In the genomic region with DNA sequence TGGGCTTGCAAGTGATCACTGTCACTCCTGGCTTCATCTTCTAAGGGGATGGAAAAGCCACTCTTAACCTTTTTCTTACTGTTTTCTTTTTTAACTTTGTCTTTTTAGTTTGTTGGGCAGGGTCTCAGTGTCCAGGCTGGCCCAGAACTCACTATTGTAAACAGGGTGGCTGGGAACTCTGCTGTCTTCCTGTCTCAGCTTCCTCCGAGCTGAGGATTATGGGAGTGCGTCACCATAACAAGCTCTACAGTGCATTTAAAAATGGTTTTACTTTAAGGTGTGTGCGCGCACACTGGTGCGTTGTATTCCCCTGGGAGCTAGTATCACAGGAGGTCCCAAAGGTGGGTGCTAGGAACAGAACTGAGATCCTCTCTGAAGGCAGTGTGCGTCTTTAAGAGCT, we compare ENCODE assay signal across 9 mouse cellular contexts. TPM values are rescaled to one million over a fixed set of nuclear protein-coding genes. Genes with fewer than 3 reads are reported as not detected.
DNase-seq lines count a peak whose midpoint lies in the region; ATAC-seq lines count a peak whose summit lies in the region.
"Had no signal": no experiment of that assay in that cellular context is flagged by ENCODE, and none has a peak within 500 bp of the region (broad histone marks: within the 10 kb centered on the region; RNA-seq: fewer than 3 reads in every experiment).

No protein-coding gene starts in this region.

- H3K4me3 ChIP-seq in limb, embryonic 15.5 days: peak overlapping the region; percentile 67
- H3K4me3 ChIP-seq in neural tube, embryonic 12.5 days: peak overlapping the region; percentile 36; the same call in 1 of the 2 replicates

- peak overlapping the region; percentile 68 for H3K9ac ChIP-seq in limb, embryonic 15.5 days
- H3K9ac ChIP-seq in neural tube, embryonic 12.5 days: peak overlapping the region; percentile 45; the same call in 1 of the 2 replicates

- peak overlapping the region; percentile 91 for H3K4me2 ChIP-seq in limb, embryonic 15.5 days
- peak overlapping the region; percentile 82 for H3K4me2 ChIP-seq in neural tube, embryonic 12.5 days (replicated peaks)

- no peaks in the 10 kb centered on the region for H3K9me3 ChIP-seq in limb, embryonic 15.5 days
- no peaks in the 10 kb centered on the region for H3K9me3 ChIP-seq in neural tube, embryonic 12.5 days

- no peak overlapping the region for H3K27ac ChIP-seq in limb, embryonic 15.5 days
- no peak overlapping the region for H3K27ac ChIP-seq in neural tube, embryonic 12.5 days

- 74% methylated on average over 6 of the region's 6 CpGs for WGBS in limb, embryonic 15.5 days
- WGBS in neural tube, embryonic 12.5 days: 75% methylated on average over 6 of the region's 6 CpGs

- peak; percentile 14 to 22 for DNase-seq in spleen, adult 18-20 months
- DNase-seq in spleen, postnatal 4 days (ENCODE audit: low spot score in 2 of 2): no peak
- DNase-seq in heart, adult 8-10 months (ENCODE audit: low spot score): peak; percentile 39
- DNase-seq in adrenal gland, postnatal 36 days: no peak
- no peak for DNase-seq in right cerebral cortex, postnatal 36 days (ENCODE audit: low spot score in 2 of 2)

- H3K27me3 ChIP-seq in limb, embryonic 15.5 days: no peaks in the 10 kb centered on the region
- no peaks in the 10 kb centered on the region for H3K27me3 ChIP-seq in neural tube, embryonic 12.5 days (replicated peaks)

- no peaks in the 10 kb centered on the region for H3K36me3 ChIP-seq in limb, embryonic 15.5 days
- H3K36me3 ChIP-seq in neural tube, embryonic 12.5 days: no peaks in the 10 kb centered on the region

- ATAC-seq in limb, embryonic 15.5 days (ENCODE audit: insufficient number of reproducible peaks, low FRiP score, low TSS enrichment, low read depth): no peak
- 0 out of 2 replicates have a peak, but pooled peaks have one; percentile 15 for ATAC-seq in neural tube, embryonic 12.5 days (ENCODE audit: low FRiP score, low read depth)
- no peak for ATAC-seq in frontal cortex, adult (ENCODE audit: low TSS enrichment)

- H3K4me1 ChIP-seq in limb, embryonic 15.5 days: peaks cover 13% of the 10 kb centered on the region; the same call in 1 of the 2 replicates
- no peaks in the 10 kb centered on the region for H3K4me1 ChIP-seq in neural tube, embryonic 12.5 days

RNA-seq across cellular contexts. Expression of a gene that starts 29.3 kb away (rescaled TPM):
- 10 to 100 TPM in 2 of 4 experiments, 1 to 10 TPM in 2; 7.1 to 11.9 (median 10.3) TPM for total RNA-seq in heart, adult 8-10 months (2022)
- 23.8 and 26.4 TPM in 2 replicates for polyA plus RNA-seq in limb, embryonic 15.5 days (2015; fragmentation: Nextera tagmentation; extraction: Ambion mirVana)
- polyA plus RNA-seq in neural tube, embryonic 12.5 days (2016; fragmentation: Nextera tagmentation; extraction: Ambion mirVana): 53.9 and 57.9 TPM in 2 replicates
- 10 to 100 TPM; 26.5 to 31.9 TPM for total RNA-seq in adrenal gland, postnatal 36 days (2021)

RNA-seq across cellular contexts. Expression of a gene that starts 29.4 kb away (rescaled TPM):
- 10 to 100 TPM; 56.9 to 61.7 (median 58.6) TPM for total RNA-seq in heart, adult 8-10 months (2022)
- polyA plus RNA-seq in limb, embryonic 15.5 days (2015; fragmentation: Nextera tagmentation; extraction: Ambion mirVana): 10.9 and 14.7 TPM in 2 replicates
- polyA plus RNA-seq in neural tube, embryonic 12.5 days (2016; fragmentation: Nextera tagmentation; extraction: Ambion mirVana): 5.2 and 7.1 TPM in 2 replicates
- 10 to 100 TPM; 18.2 to 28.0 TPM for total RNA-seq in adrenal gland, postnatal 36 days (2021)

RNA-seq across cellular contexts. Expression of a gene that starts 50.4 kb away (rescaled TPM):
- total RNA-seq in heart, adult 8-10 months (2022): not detected
- polyA plus RNA-seq in limb, embryonic 15.5 days (2015; fragmentation: Nextera tagmentation; extraction: Ambion mirVana): 0.17 TPM in 1 of 2 replicates, not detected in the other
- polyA plus RNA-seq in neural tube, embryonic 12.5 days (2016; fragmentation: Nextera tagmentation; extraction: Ambion mirVana): not detected in 2 replicates
- total RNA-seq in adrenal gland, postnatal 36 days (2021): not detected
- polyA plus RNA-seq: brain, embryonic 14.5 days had no signal

Comparison
In these comparisons a context has a peak if more than half of its experiments do, and no peak if none do; other contexts are left out.
1. DNase-seq: peak in spleen, adult 18-20 months (2 of 2) and heart, adult 8-10 months (single experiment); none in spleen, postnatal 4 days (0 of 2), adrenal gland, postnatal 36 days (0 of 2) and right cerebral cortex, postnatal 36 days (0 of 2).